In the genomic region with DNA sequence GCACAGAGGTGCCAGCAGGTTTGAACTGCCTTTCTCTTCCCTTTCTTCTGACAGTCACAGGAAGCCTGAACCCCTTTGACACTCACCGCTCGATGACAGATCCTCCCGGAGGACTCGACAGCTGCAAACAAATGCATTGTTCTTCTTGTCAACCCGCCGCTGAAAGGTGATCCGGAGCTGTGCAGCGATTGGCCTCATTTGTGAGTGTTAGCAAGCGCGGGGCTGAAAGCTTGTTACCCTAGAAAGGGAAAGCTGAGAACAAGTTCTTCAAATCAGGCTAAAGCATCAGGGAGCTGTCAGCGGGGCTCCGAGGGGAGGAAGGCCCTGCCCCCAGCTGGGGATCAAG, we compare ENCODE assay signal across 11 mouse cellular contexts.
DNase-seq lines count a peak whose midpoint lies in the region; ATAC-seq lines count a peak whose summit lies in the region.
"Had no signal": no experiment of that assay in that cellular context is flagged by ENCODE, and none has a peak within 500 bp of the region (broad histone marks: within the 10 kb centered on the region; RNA-seq: fewer than 3 reads in every experiment).

No protein-coding gene starts in this region.

- peak; percentile 82 for DNase-seq in heart, adult 11 months
- DNase-seq in heart, adult 9 months (ENCODE audit: low spot score in 2 of 2): no peak
- peak; percentile 70 for DNase-seq in hindbrain, embryonic 11.5 days (ENCODE audit: low spot score)
- DNase-seq in T-cell, adult 2 months (ENCODE audit: low spot score): no peak
- DNase-seq in ovary, postnatal 10 days (ENCODE audit: low spot score): no peak
- DNase-seq in gastrocnemius, adult 18-20 months (ENCODE audit: low spot score): no peak
- DNase-seq: adrenal gland, adult 2 months; gastrocnemius, postnatal 14 days; lung, postnatal 14 days had no signal

- no peaks in the 10 kb centered on the region for H3K9me3 ChIP-seq in embryonic facial prominence, embryonic 12.5 days
- no peaks in the 10 kb centered on the region for H3K9me3 ChIP-seq in hindbrain, embryonic 11.5 days (ENCODE audit: control insufficient read depth, low read length)
- H3K9me3 ChIP-seq in midbrain, embryonic 13.5 days: no peaks in the 10 kb centered on the region

- H3K27me3 ChIP-seq in embryonic facial prominence, embryonic 12.5 days: peaks cover 9% of the 10 kb centered on the region; the same call in 1 of the 2 replicates
- 0 out of 2 replicates have a peak, but pooled peaks cover 2% of the 10 kb centered on the region for H3K27me3 ChIP-seq in hindbrain, embryonic 11.5 days (ENCODE audit: control insufficient read depth, insufficient read depth, low read length)
- 0 out of 2 replicates have a peak, but pooled peaks cover 7% of the 10 kb centered on the region for H3K27me3 ChIP-seq in midbrain, embryonic 13.5 days

- H3K4me1 ChIP-seq in embryonic facial prominence, embryonic 12.5 days: peaks cover 22% of the 10 kb centered on the region
- 0 out of 2 replicates have a peak, but pooled peaks cover 4% of the 10 kb centered on the region for H3K4me1 ChIP-seq in hindbrain, embryonic 11.5 days (replicated peaks; ENCODE audit: control insufficient read depth, insufficient read depth, low read length)
- peaks cover 25% of the 10 kb centered on the region for H3K4me1 ChIP-seq in midbrain, embryonic 13.5 days (replicated peaks)

- WGBS in embryonic facial prominence, embryonic 12.5 days: 2% methylated on average over 12 of the region's 12 CpGs
- 1% methylated on average over 12 of the region's 12 CpGs for WGBS in hindbrain, embryonic 11.5 days
- 1% methylated on average over 12 of the region's 12 CpGs for WGBS in midbrain, embryonic 13.5 days

- H3K36me3 ChIP-seq in embryonic facial prominence, embryonic 12.5 days: no peaks in the 10 kb centered on the region
- H3K36me3 ChIP-seq in hindbrain, embryonic 11.5 days (ENCODE audit: control insufficient read depth, insufficient read depth, low read length): no peaks in the 10 kb centered on the region
- no peaks in the 10 kb centered on the region for H3K36me3 ChIP-seq in midbrain, embryonic 13.5 days

- no peak overlapping the region for H3K4me3 ChIP-seq in embryonic facial prominence, embryonic 12.5 days
- H3K4me3 ChIP-seq in hindbrain, embryonic 11.5 days (ENCODE audit: low read depth, low read length): no peak overlapping the region
- H3K4me3 ChIP-seq in midbrain, embryonic 13.5 days (replicated peaks): no peak overlapping the region; the same call in 1 of the 2 replicates

- peak overlapping the region; percentile 40 for H3K4me2 ChIP-seq in embryonic facial prominence, embryonic 12.5 days (replicated peaks)
- H3K4me2 ChIP-seq in hindbrain, embryonic 11.5 days (replicated peaks; ENCODE audit: low read depth, low read length): peak overlapping the region; percentile 15
- H3K4me2 ChIP-seq in midbrain, embryonic 13.5 days (replicated peaks): peak overlapping the region; percentile 38

- H3K9ac ChIP-seq in embryonic facial prominence, embryonic 12.5 days: no peak overlapping the region
- H3K9ac ChIP-seq in hindbrain, embryonic 11.5 days (ENCODE audit: low read depth, low read length): no peak overlapping the region
- H3K9ac ChIP-seq in midbrain, embryonic 13.5 days (replicated peaks): no peak overlapping the region; the same call in 1 of the 2 replicates

- H3K27ac ChIP-seq in embryonic facial prominence, embryonic 12.5 days: peak overlapping the region; percentile 54; the same call in 1 of the 2 replicates
- 0 out of 2 replicates have a peak overlapping the region, but pooled peaks have one; percentile 3 for H3K27ac ChIP-seq in hindbrain, embryonic 11.5 days (ENCODE audit: low read depth, low read length)
- peak overlapping the region; percentile 40 for H3K27ac ChIP-seq in midbrain, embryonic 13.5 days

- peak; percentile 75; the same call in 1 of the 2 replicates for ATAC-seq in embryonic facial prominence, embryonic 12.5 days (ENCODE audit: insufficient number of reproducible peaks, insufficient read depth, low FRiP score, low TSS enrichment)
- ATAC-seq in hindbrain, embryonic 11.5 days (ENCODE audit: low FRiP score): peak; percentile 35
- peak; percentile 67 for ATAC-seq in midbrain, embryonic 13.5 days

Comparison
In these comparisons a context has a peak if more than half of its experiments do, and no peak if none do; other contexts are left out.
1. DNase-seq: peak in heart, adult 11 months (single experiment) and hindbrain, embryonic 11.5 days (single experiment); none in heart, adult 9 months (0 of 2), T-cell, adult 2 months (single experiment), ovary, postnatal 10 days (single experiment) and gastrocnemius, adult 18-20 months (single experiment).
2. H3K27ac ChIP-seq: peak in every context shown above with its lines; median percentile 54 in embryonic facial prominence, embryonic 12.5 days; 40 in midbrain, embryonic 13.5 days; 3 in hindbrain, embryonic 11.5 days.
3. Peak in every context shown above with its lines, with median percentiles within 50 percentile points of each other: ATAC-seq and H3K4me2 ChIP-seq.